Mouse (Mus musculus): Measurements from ENCODE around the gene Galnt9. TPM values are rescaled to one million over a fixed set of nuclear protein-coding genes. Genes with fewer than 3 reads are reported as not detected.

Gene Galnt9
- total and polyA plus RNA-seq, 2 experiments = 0.05 TPM; not detected in 1

- H3K27ac ChIP-seq (replicated peaks; ENCODE audit: insufficient read depth, low read depth, low read length) = no peak overlapping the region
- H3K4me3 ChIP-seq (ENCODE audit: insufficient read depth, low read depth, low read length) = no peak overlapping the region
- no peaks in the 10 kb centered on the region for H3K27me3 ChIP-seq (ENCODE audit: control insufficient read depth, insufficient read depth, low read length)
- H3K4me1 ChIP-seq (ENCODE audit: control insufficient read depth, insufficient read depth, low read length) = no peaks in the 10 kb centered on the region
- no peak for TF ChIP-seq POLR2A (IDR thresholded peaks at IDR 0.05; ENCODE audit: extremely low read depth, insufficient read depth, low read length)
- no peak for TF ChIP-seq CTCF (IDR thresholded peaks at IDR 0.05; ENCODE audit: low read depth, low read length)
- 35% methylated on average over 19 of the region's 19 CpGs for WGBS
- H3K9ac ChIP-seq (ENCODE audit: low read depth, low read length) = no peak overlapping the region
- no peak for DNase-seq (ENCODE audit: extremely low read depth, low read depth, low spot score)
- no peaks in the 10 kb centered on the region for H3K36me3 ChIP-seq (ENCODE audit: control insufficient read depth, insufficient read depth, low read length)
- no peaks in the 10 kb centered on the region for H3K79me2 ChIP-seq (ENCODE audit: control insufficient read depth, insufficient read depth, low read length)
Observed at GRCm38 (mm10) chr5:110628156-110628555, 84.0 kb downstream of the Galnt9 start.

DNA sequence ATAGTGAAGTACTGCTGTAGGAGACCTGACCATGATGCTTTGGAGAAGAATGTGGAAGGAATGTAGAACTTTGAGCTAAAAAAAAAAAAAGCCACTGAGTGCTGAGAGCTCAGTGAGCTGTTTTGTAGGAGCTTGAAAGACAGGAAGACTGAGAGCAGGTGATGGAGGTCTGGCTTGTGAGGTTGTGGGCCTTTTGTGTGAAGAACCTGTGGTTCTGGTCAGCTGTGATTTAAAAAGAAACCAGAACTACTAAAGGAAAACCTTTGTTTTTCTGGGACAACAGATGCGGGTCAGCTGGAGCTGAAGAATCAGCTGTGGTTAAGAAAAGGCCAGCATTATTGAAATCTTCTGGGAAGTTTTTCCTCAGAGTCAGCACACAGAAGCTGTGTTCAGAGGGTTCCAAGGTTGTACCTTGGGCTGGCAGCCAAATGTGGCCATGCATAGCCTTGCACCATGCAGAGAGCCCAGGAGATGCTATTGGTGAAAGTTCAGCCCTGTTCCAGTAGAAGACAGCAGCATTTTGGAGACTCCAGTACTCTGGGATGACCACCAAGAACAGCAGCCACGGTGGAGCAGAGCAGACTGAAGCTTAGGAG lies 85.5 kb downstream of the Galnt9 start:
- no peak for TF ChIP-seq CTCF (IDR thresholded peaks at IDR 0.05; ENCODE audit: low read depth, low read length)
- TF ChIP-seq POLR2A (IDR thresholded peaks at IDR 0.05; ENCODE audit: extremely low read depth, insufficient read depth, low read length) = no peak
- WGBS = 73% methylated on average over 2 of the region's 2 CpGs
- peak; percentile 5 for DNase-seq (ENCODE audit: extremely low read depth, low read depth, low spot score)
- Histone ChIP-seq H3K9ac (ENCODE audit: low read depth, low read length) (no peak overlapping the region), H3K27me3 (ENCODE audit: control insufficient read depth, insufficient read depth, low read length) (no peaks in the 10 kb centered on the region), H3K4me3 (ENCODE audit: insufficient read depth, low read depth, low read length) (no peak overlapping the region), H3K36me3 (ENCODE audit: control insufficient read depth, insufficient read depth, low read length) (no peaks in the 10 kb centered on the region), H3K27ac (replicated peaks; ENCODE audit: insufficient read depth, low read depth, low read length) (no peak overlapping the region), H3K4me1 (ENCODE audit: control insufficient read depth, insufficient read depth, low read length) (no peaks in the 10 kb centered on the region), H3K79me2 (ENCODE audit: control insufficient read depth, insufficient read depth, low read length) (no peaks in the 10 kb centered on the region)

DNA sequence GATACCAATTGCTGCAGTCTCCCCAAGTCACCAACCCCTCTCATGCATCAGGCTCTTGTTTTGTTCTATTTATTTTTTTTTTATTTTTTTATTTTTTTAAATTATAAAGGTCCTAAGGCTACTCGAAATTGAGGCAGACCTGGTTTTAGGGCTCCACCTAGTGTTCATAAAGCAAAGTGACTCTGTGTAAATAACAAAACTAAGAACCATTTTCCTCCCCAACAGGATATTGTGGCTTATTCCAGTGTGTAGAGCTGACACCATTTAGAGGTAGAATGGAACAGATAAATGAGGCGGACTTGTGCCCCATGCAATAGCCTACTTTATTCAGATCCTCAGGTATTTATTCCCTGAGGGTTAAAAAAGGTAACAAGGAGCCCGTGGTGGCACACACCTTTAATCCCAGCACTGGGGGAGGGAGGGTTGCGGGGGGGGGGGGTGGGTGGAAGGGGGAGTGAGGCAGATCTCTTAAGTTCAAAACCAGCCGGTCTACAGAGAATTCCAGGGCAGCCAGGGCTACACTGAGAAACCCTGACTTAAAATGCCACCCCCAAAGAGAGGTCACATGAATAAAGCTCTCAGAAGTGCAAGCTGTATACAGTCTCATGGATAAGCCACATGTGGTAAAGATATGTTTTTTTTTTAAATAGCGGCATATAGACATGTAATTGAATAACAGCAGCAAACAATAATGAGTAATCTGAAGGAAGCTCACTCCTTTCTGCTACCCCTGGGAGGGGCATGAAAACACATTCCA lies 92.0 kb downstream of the Galnt9 start:
- 37% methylated on average over 6 of the region's 6 CpGs for WGBS
- no peak overlapping the region for H3K4me3 ChIP-seq (ENCODE audit: insufficient read depth, low read depth, low read length)
- H3K9ac ChIP-seq (ENCODE audit: low read depth, low read length) = no peak overlapping the region
- no peaks in the 10 kb centered on the region for H3K27me3 ChIP-seq (ENCODE audit: control insufficient read depth, insufficient read depth, low read length)
- DNase-seq (ENCODE audit: extremely low read depth, low read depth, low spot score) = peak; percentile 25
- 0 out of 2 replicates have a peak, but pooled peaks cover 1% of the 10 kb centered on the region for H3K4me1 ChIP-seq (ENCODE audit: control insufficient read depth, insufficient read depth, low read length)
- TF ChIP-seq CTCF (IDR thresholded peaks at IDR 0.05; ENCODE audit: low read depth, low read length) = peak; percentile 50
- TF ChIP-seq POLR2A (IDR thresholded peaks at IDR 0.05; ENCODE audit: extremely low read depth, insufficient read depth, low read length) = no peak
- no peaks in the 10 kb centered on the region for H3K79me2 ChIP-seq (ENCODE audit: control insufficient read depth, insufficient read depth, low read length)
- no peak overlapping the region for H3K27ac ChIP-seq (replicated peaks; ENCODE audit: insufficient read depth, low read depth, low read length)
- H3K36me3 ChIP-seq (ENCODE audit: control insufficient read depth, insufficient read depth, low read length) = no peaks in the 10 kb centered on the region

GRCm38 (mm10) chr5:110638306-110639074 lies 94.3 kb downstream of the Galnt9 start:
- H3K27ac ChIP-seq (replicated peaks; ENCODE audit: insufficient read depth, low read depth, low read length) = no peak overlapping the region
- 0 out of 2 replicates have a peak, but pooled peaks cover 1% of the 10 kb centered on the region for H3K4me1 ChIP-seq (ENCODE audit: control insufficient read depth, insufficient read depth, low read length)
- H3K36me3 ChIP-seq (ENCODE audit: control insufficient read depth, insufficient read depth, low read length) = no peaks in the 10 kb centered on the region
- no peak for DNase-seq (ENCODE audit: extremely low read depth, low read depth, low spot score)
- no peaks in the 10 kb centered on the region for H3K27me3 ChIP-seq (ENCODE audit: control insufficient read depth, insufficient read depth, low read length)
- no peaks in the 10 kb centered on the region for H3K79me2 ChIP-seq (ENCODE audit: control insufficient read depth, insufficient read depth, low read length)
- TF ChIP-seq POLR2A (IDR thresholded peaks at IDR 0.05; ENCODE audit: extremely low read depth, insufficient read depth, low read length) = no peak
- no peak for TF ChIP-seq CTCF (IDR thresholded peaks at IDR 0.05; ENCODE audit: low read depth, low read length)
- no peak overlapping the region for H3K9ac ChIP-seq (ENCODE audit: low read depth, low read length)
- H3K4me3 ChIP-seq (ENCODE audit: insufficient read depth, low read depth, low read length) = no peak overlapping the region
- 80% methylated on average over 7 of the region's 7 CpGs for WGBS

DNA sequence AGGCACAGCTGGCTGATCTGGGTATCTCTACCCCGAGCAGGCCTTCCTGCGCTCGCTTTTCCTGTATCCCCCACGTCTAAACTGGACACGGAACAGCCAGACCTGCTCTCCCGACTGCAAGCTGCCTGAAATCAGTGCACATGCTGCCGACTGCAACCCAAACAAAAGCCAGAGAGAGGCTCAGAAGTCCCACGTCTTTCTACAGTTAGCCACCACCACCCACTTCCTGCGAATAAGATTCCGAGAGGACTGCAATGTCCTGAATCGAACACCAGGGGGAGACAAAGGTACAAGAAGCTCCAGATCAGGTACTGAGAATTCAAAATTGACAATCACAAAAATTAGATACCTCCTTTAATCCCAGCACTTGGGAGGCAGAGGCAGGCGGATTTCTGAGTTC lies 95.3 kb downstream of the Galnt9 start:
- 22% methylated on average over 12 of the region's 12 CpGs for WGBS
- Histone ChIP-seq H3K79me2 (ENCODE audit: control insufficient read depth, insufficient read depth, low read length) (no peaks in the 10 kb centered on the region), H3K4me1 (ENCODE audit: control insufficient read depth, insufficient read depth, low read length) (0 out of 2 replicates have a peak, but pooled peaks cover 1% of the 10 kb centered on the region), H3K27me3 (ENCODE audit: control insufficient read depth, insufficient read depth, low read length) (no peaks in the 10 kb centered on the region), H3K9ac (ENCODE audit: low read depth, low read length) (0 out of 2 replicates have a peak overlapping the region, but pooled peaks have one; percentile 7), H3K36me3 (ENCODE audit: control insufficient read depth, insufficient read depth, low read length) (no peaks in the 10 kb centered on the region), H3K27ac (replicated peaks; ENCODE audit: insufficient read depth, low read depth, low read length) (no peak overlapping the region), H3K4me3 (ENCODE audit: insufficient read depth, low read depth, low read length) (no peak overlapping the region)
- peak; percentile 61 for DNase-seq (ENCODE audit: extremely low read depth, low read depth, low spot score)
- TF ChIP-seq POLR2A (IDR thresholded peaks at IDR 0.05; ENCODE audit: extremely low read depth, insufficient read depth, low read length) (no peak), CTCF (IDR thresholded peaks at IDR 0.05; ENCODE audit: low read depth, low read length) (peak; percentile 53)
